Mouse (Mus musculus): ENCODE measurements around the gene 4922502D21Rik. TPM values are rescaled to one million over a fixed set of nuclear protein-coding genes. Genes with fewer than 3 reads are reported as not detected.

Gene 4922502D21Rik
- polyA plus RNA-seq, 1 experiment = 0.09 TPM

DNA sequence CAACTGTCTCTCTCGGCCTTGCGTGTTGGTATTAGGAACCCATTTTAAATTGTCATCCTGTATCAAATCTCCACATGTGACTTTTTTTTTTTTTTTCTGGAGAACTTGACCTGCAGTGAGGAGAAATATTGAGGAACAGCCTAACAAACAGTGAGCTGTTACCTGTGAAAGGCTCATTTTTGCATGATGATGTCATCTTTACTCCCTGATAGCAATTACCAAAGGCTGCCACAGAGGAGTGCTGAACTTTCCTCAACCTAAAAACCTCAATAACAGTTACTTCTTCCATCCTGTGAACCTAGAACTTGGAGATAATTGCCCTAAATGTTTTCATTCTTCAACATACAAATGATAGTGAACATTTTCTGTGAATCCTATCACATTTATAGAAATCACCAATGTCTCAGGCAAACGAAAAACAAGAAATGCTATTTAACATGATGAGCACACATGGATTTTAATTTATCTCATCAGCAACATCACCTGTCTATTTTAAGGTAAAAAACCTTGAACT lies 16.9 kb downstream of the 4922502D21Rik start:
- WGBS = 89% methylated on average over 3 of the region's 3 CpGs

DNA sequence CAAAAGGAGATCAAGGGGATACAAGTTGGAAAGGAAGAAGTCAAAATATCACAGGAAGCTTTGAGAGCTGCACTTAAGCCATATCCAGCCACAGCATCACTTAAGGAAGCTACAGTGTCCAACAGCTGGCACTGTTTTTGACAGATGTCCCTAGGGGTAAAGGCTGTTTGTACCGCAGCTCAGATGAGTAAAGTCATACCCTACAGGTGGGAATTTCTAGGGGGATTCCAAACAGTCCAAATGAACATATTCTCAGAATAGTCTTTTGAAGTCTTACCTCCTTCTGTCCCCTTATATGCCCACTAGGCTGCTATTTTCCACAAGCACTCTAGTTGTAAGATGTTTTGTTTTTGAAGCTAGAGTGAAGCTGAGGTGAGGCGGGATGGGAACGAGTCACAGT lies 19.1 kb downstream of the 4922502D21Rik start:
- H3K4me3 ChIP-seq (ENCODE audit: insufficient read depth, low read depth, low read length) = no peak overlapping the region
- DNase-seq = no peak
- TF ChIP-seq POLR2A (IDR thresholded peaks at IDR 0.05; ENCODE audit: low read depth, low read length) (no peak), CTCF (conservative IDR thresholded peaks at IDR 0.05; ENCODE audit: insufficient read depth, insufficient read length, low read depth, low read length) (no peak)
- H3K27me3 ChIP-seq (replicated peaks; ENCODE audit: control insufficient read depth, insufficient read depth, low read length) = no peaks in the 10 kb centered on the region
- H3K36me3 ChIP-seq (ENCODE audit: control insufficient read depth, insufficient read depth, low read length) = no peaks in the 10 kb centered on the region
- no peaks in the 10 kb centered on the region for H3K4me1 ChIP-seq (ENCODE audit: control insufficient read depth, insufficient read depth, low read length)
- 63% methylated on average over 3 of the region's 3 CpGs for WGBS
- no peak overlapping the region for H3K27ac ChIP-seq (ENCODE audit: insufficient read depth, low read depth, low read length)

More for the DNA sequence above, 16.9 kb downstream of the 4922502D21Rik start:
- no peak overlapping the region for H3K4me3 ChIP-seq (ENCODE audit: insufficient read depth, low read depth, low read length)
- H3K27me3 ChIP-seq (replicated peaks; ENCODE audit: control insufficient read depth, insufficient read depth, low read length) = no peaks in the 10 kb centered on the region
- H3K27ac ChIP-seq (ENCODE audit: insufficient read depth, low read depth, low read length) = no peak overlapping the region
- no peaks in the 10 kb centered on the region for H3K36me3 ChIP-seq (ENCODE audit: control insufficient read depth, insufficient read depth, low read length)
- TF ChIP-seq CTCF (conservative IDR thresholded peaks at IDR 0.05; ENCODE audit: insufficient read depth, insufficient read length, low read depth, low read length) = no peak
- TF ChIP-seq POLR2A (IDR thresholded peaks at IDR 0.05; ENCODE audit: low read depth, low read length) = no peak
- no peak for DNase-seq
- H3K4me1 ChIP-seq (ENCODE audit: control insufficient read depth, insufficient read depth, low read length) = no peaks in the 10 kb centered on the region

DNA sequence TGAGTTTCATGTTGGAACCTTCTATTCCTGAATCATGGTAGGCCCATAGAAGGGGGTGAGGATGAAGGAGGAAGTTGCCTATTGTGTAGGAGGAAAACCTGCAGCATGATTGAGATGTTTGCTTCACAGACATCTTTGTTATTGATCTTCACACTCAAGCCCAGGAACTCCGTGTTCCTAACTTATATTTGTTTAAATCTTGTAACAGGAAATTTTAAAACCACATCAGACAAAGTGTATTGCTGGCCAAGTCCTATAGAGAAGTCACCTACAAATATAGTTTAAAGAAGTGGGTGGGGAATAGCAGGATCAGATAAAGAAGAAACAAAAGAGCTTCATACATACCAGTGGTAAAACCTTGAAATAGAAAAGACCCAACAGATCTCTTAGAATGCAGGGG lies 27.4 kb downstream of the 4922502D21Rik start:
- TF ChIP-seq CTCF (conservative IDR thresholded peaks at IDR 0.05; ENCODE audit: insufficient read depth, insufficient read length, low read depth, low read length) = no peak
- no peak for TF ChIP-seq POLR2A (IDR thresholded peaks at IDR 0.05; ENCODE audit: low read depth, low read length)

DNA sequence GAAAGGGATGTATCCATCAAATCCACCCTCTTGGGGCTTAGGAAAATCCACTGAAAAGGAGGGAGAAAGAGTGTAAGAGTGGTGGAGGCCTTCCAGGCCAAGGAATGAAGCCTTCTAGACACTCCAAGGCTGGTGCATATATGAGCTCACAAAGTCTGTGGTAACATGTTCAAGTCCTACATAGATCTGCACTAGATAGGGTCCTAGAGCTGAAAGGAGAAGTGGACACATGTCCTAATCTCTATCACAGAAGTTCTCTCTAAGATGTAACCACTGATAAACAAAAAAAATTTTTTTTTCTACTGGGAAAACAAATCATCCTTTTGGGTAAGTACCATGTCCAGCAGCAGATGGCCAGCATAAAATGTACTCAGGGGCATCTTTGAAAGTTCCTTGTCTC lies 42.9 kb downstream of the 4922502D21Rik start:
- H3K27me3 ChIP-seq (replicated peaks; ENCODE audit: control insufficient read depth, insufficient read depth, low read length) = no peaks in the 10 kb centered on the region
- H3K27ac ChIP-seq (ENCODE audit: insufficient read depth, low read depth, low read length) = no peak overlapping the region
- no peaks in the 10 kb centered on the region for H3K4me1 ChIP-seq (ENCODE audit: control insufficient read depth, insufficient read depth, low read length)
- no peaks in the 10 kb centered on the region for H3K36me3 ChIP-seq (ENCODE audit: control insufficient read depth, insufficient read depth, low read length)
- no peak overlapping the region for H3K4me3 ChIP-seq (ENCODE audit: insufficient read depth, low read depth, low read length)
- no peak for DNase-seq
- TF ChIP-seq CTCF (conservative IDR thresholded peaks at IDR 0.05; ENCODE audit: insufficient read depth, insufficient read length, low read depth, low read length) (no peak), POLR2A (IDR thresholded peaks at IDR 0.05; ENCODE audit: low read depth, low read length) (no peak)

More for the DNA sequence above, 27.4 kb downstream of the 4922502D21Rik start:
- Histone ChIP-seq H3K36me3 (ENCODE audit: control insufficient read depth, insufficient read depth, low read length) (no peaks in the 10 kb centered on the region), H3K4me3 (ENCODE audit: insufficient read depth, low read depth, low read length) (no peak overlapping the region), H3K27me3 (replicated peaks; ENCODE audit: control insufficient read depth, insufficient read depth, low read length) (no peaks in the 10 kb centered on the region), H3K27ac (ENCODE audit: insufficient read depth, low read depth, low read length) (no peak overlapping the region), H3K4me1 (ENCODE audit: control insufficient read depth, insufficient read depth, low read length) (no peaks in the 10 kb centered on the region)
- no peak for DNase-seq
- 57% methylated on average over 1 of the region's 1 CpGs for WGBS

DNA sequence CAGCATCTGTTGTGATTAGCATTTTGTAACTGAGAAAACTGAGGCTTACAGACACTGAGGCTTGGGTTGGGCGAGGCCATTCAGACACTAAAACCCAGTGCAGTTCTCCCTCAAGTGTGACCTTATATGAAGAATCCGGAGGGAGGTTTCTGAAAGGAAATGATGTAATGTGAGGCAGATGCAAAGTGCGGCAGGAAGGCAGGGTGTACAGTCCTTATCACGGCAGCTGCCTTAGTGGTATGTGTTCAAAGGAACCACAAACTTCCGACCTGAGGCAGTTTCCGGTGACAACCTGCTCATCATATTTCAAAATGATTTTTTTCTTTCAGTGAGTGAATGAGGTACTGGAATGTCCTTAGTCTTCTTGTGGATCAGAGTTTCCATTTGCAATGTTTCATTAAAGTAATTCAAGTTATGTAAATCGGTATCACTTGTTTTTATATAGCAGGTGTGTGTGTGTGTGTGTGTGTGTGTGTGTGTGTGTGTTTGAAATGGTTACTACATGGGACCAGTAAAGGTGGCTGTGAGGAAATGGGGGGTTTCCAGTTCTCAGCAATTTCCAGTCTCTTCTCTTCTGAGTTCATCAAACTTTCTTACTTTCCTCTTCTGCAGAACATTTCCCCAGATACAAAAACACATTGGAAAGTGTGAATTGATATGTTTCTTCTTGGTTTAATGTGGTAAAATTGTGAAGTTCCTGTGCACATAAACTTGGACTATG lies 47.1 kb downstream of the 4922502D21Rik start:
- H3K27ac ChIP-seq (ENCODE audit: insufficient read depth, low read depth, low read length) = no peak overlapping the region
- no peaks in the 10 kb centered on the region for H3K4me1 ChIP-seq (ENCODE audit: control insufficient read depth, insufficient read depth, low read length)
- TF ChIP-seq POLR2A (IDR thresholded peaks at IDR 0.05; ENCODE audit: low read depth, low read length) (no peak), CTCF (conservative IDR thresholded peaks at IDR 0.05; ENCODE audit: insufficient read depth, insufficient read length, low read depth, low read length) (no peak)
- H3K4me3 ChIP-seq (ENCODE audit: insufficient read depth, low read depth, low read length) = no peak overlapping the region
- H3K27me3 ChIP-seq (replicated peaks; ENCODE audit: control insufficient read depth, insufficient read depth, low read length) = no peaks in the 10 kb centered on the region
- 46% methylated on average over 7 of the region's 7 CpGs for WGBS
- peak; percentile 6 for DNase-seq
- H3K36me3 ChIP-seq (ENCODE audit: control insufficient read depth, insufficient read depth, low read length) = no peaks in the 10 kb centered on the region

DNA sequence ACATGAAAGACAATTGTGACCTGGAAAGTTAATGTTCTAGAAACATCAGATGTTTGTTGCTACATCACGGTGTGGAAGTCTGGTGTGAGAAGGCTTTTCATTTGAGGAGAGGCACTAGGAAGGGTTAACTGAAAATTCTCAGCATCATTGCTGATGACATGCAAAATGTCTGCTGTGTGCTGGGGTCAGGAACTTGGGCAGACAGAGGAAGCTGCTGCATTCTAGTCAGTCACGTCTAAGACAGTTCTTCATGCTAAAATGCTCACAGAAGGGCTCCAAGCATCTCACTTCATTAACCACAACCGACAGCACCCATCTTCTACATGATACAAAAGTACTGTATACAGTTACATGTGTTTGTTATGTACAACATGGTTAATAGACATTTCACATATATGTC lies 48.3 kb downstream of the 4922502D21Rik start:
- H3K4me1 ChIP-seq (ENCODE audit: control insufficient read depth, insufficient read depth, low read length) = no peaks in the 10 kb centered on the region
- WGBS = 46% methylated on average over 3 of the region's 3 CpGs
- no peak overlapping the region for H3K4me3 ChIP-seq (ENCODE audit: insufficient read depth, low read depth, low read length)
- TF ChIP-seq POLR2A (IDR thresholded peaks at IDR 0.05; ENCODE audit: low read depth, low read length) = no peak
- TF ChIP-seq CTCF (conservative IDR thresholded peaks at IDR 0.05; ENCODE audit: insufficient read depth, insufficient read length, low read depth, low read length) = no peak
- no peak for DNase-seq
- no peaks in the 10 kb centered on the region for H3K27me3 ChIP-seq (replicated peaks; ENCODE audit: control insufficient read depth, insufficient read depth, low read length)
- H3K36me3 ChIP-seq (ENCODE audit: control insufficient read depth, insufficient read depth, low read length) = no peaks in the 10 kb centered on the region
- H3K27ac ChIP-seq (ENCODE audit: insufficient read depth, low read depth, low read length) = no peak overlapping the region

DNA sequence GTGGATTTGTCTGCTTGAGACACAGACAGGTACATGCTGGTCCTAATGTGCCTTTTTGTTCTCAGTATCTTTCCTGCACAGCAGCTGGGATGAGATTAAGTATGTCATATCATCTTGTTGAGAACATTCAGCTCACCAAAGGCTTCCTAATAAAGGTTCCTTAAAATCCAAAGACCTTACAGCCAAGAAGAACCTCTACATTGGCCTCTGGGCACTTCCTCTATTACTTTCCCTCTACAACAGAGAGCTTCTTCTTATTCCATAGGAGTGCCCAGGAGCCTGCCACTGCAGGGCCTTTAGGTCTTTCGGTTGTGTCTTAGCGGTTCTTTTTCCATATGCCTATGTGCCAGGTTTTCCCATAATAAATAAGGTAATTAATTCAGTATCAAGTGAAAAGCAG lies 55.1 kb downstream of the 4922502D21Rik start:
- no peak for DNase-seq
- H3K4me1 ChIP-seq (ENCODE audit: control insufficient read depth, insufficient read depth, low read length) = no peaks in the 10 kb centered on the region
- no peak overlapping the region for H3K4me3 ChIP-seq (ENCODE audit: insufficient read depth, low read depth, low read length)
- no peak overlapping the region for H3K27ac ChIP-seq (ENCODE audit: insufficient read depth, low read depth, low read length)
- TF ChIP-seq POLR2A (IDR thresholded peaks at IDR 0.05; ENCODE audit: low read depth, low read length) (no peak), CTCF (conservative IDR thresholded peaks at IDR 0.05; ENCODE audit: insufficient read depth, insufficient read length, low read depth, low read length) (no peak)
- no peaks in the 10 kb centered on the region for H3K27me3 ChIP-seq (replicated peaks; ENCODE audit: control insufficient read depth, insufficient read depth, low read length)
- no peaks in the 10 kb centered on the region for H3K36me3 ChIP-seq (ENCODE audit: control insufficient read depth, insufficient read depth, low read length)
- WGBS = 96% methylated on average over 2 of the region's 2 CpGs

Data from kidney, adult 2 months (tissue).